Mouse (Mus musculus): ENCODE measurements around the gene Natd1. TPM values are rescaled to one million over a fixed set of nuclear protein-coding genes. Genes with fewer than 3 reads are reported as not detected.

The Natd1 gene
- total RNA-seq (2021): 21.5 and 27.5 TPM in 2 replicates
- long read RNA-seq, partial matches to known transcripts: 0 of 4 reads
- long read RNA-seq, other reads (novel, unspliced or antisense): 4 of 4 reads

DNA sequence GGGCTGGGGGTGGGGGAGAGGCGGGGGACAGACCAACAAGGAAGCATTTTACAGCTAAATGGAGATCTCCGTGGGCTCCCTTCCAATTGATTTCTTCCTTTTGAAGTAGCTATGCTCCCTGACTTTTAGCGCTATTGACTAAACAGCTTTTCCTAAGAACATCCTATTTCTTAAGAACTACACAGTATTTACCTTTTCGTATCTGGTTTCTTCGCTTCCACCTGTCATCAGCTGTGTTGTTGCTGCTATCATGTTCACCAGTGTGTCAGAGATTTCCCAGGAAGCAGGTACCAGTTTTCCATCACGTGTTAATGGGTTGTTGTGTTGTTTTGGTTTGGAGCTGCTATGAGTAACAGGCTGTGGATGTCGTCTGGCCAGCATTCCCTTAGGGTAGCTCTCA lies at the start of gene Natd1:
Gene Natd1 (minus strand): TSS at position 260 of the 400 bp plus-strand sequence.
- no peak for DNase-seq

DNA sequence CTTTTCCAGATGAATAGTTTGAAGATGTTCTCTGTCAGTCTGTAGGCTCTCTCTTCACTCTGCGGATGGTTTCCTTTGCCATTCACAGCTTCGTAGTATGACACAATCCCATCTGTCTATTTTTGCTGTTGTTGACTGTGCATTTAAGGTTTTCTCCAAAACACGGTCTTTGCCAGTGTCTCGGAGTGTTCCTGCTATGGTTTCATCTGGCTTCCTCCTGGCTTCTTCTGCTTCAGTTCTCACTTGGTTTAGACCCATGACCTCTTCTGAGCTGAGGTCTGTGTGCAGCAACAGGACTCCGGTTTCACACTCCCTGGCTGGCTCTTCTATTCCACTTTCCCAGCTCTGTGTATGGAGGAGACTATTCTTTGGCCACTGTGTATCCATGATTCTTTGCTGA lies 48.2 kb upstream of the Natd1 start:
- no peak for DNase-seq

DNA sequence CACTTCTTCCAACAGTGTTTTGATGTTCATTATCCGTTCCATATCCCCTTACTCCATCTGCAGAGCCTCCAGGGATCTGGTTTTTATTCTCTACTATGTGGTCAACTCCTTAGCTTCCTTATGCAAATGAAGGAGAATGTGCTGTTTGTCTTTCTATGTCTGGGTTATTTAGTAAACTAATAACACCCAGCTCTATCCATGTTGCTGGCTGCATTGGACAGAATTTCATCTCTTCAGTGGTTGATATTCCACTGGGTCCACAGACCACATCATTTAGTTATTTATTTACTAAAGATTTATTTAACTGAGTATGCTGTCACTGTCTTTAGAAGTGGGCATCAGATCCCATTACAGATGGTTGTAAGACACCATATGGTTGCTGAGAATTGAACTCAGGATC lies 46.6 kb upstream of the Natd1 start:
- no peak for DNase-seq

DNA sequence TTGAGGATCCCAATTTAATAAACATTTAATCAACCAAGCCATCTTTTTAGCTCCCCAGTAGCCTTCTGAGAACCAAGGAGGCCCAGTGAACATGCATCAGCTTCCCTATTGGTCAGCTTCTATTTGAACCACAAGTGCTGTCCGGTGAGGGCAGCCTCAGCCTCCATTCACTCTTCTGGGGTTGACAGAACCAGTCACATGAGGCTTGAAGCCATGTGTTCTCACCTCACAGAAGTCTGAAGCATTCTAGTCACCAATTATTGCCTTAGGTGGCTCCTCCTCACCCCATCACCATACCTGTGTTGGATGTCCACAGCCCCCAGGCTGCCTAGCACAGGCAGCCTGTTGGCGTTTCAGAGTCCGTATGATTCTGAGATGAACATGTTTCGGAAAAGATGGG lies 44.4 kb upstream of the Natd1 start:
- DNase-seq: no peak

DNA sequence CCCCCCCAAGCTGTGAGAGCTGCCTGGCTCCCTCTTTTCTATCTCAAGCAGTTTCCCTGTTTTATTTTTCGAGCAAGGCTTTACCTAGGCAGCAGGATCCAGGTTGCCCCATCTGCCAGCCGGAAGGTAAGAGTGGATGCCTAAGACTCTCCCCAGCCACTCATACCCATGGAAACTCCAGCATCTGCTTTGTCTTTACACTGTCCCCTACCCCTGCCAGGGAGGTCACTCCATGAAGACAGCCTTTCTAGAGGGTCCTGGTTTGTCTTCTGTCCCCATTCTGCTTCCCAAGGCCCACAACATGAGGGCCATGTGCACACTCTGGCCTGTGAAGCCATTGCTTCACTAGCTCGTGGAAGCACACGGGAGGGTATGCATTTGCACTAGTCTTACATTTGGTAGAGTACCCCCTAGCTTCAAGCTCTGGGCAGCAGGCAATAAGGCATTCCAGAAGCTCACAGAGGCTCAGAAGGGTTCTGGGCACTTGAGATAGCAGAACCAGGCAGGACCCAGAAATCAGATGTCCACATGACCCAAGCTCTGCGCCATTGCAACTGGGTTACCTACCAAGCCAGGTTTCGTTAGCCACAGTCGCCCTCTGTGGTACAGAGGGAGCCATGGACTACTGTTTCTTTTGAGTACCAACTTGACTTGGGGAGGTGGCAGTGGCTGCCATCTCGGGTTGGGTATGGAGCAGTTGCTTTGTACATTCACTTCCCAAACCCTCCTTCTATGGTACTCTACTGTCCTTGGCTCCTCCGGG lies 41.3 kb upstream of the Natd1 start:
- no peak for DNase-seq

DNA sequence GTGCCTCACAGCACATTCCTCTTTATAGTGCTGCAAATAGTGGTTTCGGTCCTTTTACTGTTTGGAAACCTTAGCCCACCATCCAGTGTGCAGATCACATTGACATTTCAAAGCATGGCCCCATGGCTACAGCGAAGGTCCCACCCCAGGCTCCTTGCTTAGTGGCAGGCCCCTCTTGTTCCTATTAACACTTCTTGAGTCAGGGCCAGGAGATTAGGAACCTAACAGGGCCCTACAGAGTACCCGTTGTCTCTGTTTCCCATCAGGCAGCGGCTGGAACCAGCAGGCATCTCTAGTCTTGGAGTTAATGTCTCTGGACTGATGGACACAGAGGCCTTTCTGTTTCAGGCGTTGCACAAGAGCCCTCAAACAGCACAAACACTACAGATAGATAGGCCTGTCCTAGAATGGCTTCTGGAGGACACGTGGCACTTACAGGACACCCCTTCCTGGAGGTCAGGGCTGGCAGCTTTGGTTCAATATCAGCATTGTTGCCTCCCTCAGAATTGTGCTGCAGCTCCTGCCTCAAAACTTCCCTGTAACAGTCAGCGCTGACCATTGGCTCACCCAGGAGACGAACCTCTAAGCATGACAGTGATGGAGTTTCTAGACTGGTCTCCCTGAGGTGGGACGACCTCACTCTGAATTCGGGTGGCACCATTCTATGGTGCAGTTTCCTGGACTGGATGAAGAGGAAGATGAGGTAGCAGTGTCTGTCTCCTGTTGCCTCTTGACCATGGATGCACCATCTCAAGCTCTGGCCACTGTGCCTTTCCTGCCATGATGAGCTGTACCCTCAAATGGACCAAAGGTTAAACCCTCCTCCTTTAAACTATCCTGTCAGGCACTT lies 39.9 kb upstream of the Natd1 start:
- no peak for DNase-seq

DNA sequence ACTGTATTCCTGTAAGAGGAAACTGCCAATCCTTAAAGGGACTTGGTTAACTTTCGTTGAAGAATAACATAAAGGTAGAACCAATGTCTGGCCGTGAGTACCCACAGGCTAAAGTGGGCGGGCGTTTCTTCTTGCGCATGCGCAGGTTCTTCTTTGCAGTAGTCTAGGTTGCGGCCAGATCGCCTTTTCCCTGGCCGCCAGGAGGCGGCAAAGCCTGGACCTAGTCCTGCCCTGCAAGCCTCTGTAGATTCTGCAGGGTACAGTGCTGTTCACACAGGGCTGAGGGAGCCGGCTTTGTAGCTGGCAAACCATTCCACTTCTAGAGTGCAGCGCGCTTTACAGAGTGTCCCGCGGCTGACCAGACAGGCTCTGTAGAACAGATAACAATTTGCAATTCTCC lies 39.3 kb upstream of the Natd1 start:
- DNase-seq: peak; percentile 91

DNA sequence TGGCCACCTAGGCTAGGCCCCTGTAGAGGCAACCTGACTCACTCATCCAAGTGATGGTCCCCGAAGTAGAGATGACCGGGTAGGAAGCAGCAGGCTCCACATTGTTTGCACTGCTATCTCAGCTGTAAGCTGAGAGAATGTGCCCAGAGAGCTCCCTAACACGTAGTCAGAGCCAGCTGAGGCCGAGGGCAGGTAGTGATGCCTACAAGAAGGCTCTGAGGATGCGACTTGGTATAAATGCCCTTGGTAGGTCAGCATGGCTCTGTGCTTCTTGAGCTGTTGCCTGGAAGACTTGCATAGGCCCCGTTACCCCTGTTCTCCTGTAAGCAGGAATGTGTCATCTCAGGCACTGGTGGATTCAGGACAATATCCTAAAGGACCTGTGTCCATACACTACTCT lies 38.4 kb upstream of the Natd1 start:
- DNase-seq: no peak

DNA sequence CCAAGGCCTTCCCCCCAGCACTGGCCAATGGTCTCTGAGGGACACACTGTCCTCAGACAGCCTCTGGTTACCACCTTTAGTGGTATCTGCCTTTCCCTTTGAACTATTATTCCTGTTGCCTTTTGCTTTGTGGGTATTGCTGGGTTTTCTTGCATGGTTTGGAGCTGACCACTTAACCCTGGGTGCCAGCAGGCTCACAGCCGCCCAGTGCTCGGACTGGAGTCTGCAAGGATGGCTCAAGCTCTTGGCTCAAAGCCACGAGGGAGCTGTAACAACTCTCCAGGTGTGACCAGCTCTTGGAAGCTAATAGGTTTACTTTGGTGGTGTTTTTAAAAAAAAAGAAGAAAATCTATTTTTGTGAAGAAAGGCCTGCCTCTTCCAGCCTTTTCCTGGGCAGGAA lies 37.8 kb upstream of the Natd1 start:
- DNase-seq: no peak

DNA sequence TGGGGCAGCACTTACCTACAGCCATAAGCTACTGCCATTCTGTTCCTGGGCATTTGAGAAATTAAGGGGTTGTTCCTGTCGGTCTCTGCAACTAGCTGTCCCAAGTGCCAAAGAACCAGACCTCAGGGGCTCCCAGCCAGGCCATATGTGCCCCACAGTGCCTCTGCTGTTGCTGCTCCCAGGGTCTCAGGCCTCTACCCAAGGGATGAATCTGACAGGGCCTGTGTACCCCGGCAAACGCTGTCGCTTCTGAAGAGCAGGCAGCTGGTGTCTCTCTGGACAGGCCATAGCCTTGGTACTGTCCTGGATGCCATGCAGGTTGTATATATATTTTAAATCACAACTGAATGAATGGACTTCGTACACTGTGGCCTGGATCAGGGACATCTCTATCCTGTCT lies 37.3 kb upstream of the Natd1 start:
- DNase-seq: no peak

DNA sequence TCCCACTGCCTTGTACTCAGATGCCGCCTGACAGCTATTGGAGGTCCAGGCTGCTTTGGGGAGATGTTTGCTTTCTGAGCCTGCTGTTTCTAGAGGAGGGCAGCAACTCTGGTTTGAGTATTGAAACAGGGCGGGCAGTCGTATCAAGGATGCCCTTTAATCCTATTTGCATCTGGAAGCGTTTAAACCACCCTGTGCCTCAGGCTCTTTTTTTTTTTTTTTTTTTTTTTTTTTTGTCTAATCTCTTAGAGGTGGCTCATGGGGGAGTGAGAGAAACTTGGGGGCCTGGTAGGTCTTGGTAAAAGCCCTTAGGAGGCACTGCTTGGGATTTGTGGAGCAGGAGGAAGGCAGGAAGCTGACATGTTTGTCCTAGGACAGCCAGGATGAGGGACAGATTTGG lies 30.5 kb upstream of the Natd1 start:
- DNase-seq: no peak

DNA sequence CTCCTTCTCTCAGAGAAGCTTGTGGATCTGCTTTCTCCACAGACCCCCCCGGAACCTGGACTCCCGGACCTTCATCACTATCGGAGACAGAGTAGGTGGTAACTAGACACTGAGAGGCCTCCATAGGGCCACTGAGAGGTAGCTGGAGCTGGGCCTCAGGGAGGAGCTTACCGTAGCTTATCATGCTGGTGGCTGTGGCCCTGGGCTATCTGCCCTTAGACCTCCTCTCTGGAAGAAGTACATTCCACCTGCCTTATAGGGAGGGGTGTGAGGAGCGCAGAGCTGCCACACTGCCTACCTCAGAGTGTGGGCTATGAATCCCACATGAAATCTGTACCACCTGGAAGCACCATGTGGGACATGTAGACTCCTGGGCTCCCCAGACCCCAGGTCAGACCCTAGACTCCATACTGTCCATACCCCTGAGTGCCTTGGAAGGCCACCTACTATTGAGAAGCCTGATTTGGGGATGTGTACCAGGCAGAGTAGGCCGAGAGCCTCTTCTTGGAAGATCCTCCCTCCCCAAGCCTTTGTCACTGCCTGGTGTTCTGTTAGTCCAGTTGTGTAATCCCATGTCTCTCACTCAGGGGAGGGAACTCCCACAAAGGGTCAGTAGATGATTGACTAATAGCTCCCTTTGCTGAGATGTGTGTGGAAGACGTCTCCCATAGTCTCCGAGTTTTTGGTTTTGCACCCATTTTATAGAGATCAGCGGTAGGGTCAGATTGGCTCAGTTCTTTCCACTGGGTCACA lies 27.9 kb upstream of the Natd1 start:
- DNase-seq: no peak

DNA sequence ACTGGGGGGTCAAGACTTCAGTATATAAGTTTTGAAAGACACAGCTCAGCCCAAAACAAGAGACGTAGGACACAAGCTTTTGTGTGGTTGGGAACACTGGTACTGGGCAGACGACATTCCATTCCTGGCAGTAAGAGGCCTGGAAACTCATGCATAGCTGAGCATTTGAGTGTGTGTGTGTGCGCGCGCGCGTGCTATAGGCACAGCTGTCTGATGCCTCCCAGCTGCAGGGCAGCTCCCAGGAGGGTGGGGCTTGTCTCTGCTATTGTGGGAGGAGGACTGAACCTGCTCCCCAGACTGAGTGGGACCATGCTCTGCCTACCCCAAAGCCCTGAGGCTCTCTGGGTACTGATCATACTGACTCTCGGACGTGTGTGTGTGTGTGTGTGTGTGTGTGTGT lies 26.8 kb upstream of the Natd1 start:
- no peak for DNase-seq

DNA sequence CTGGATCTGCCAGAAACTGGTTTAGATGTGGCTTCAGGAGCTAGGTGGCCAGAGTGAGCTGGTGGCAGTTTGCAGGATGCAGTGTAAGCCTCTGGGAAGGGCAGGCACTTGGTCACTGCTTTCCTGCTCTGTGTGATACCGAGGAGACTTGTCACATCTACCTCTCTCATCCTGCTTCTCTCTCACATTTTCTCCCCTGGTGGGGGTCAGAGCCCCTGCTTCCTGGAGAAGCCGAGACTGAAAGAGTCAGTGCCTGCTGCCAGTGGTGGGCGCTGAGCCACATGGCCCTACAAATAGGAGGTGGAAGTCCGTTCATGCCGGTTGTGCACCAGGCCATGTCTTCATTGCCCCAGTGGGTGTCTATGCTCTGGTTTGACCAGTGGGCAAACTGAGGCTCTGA lies 26.0 kb upstream of the Natd1 start:
- no peak for DNase-seq

DNA sequence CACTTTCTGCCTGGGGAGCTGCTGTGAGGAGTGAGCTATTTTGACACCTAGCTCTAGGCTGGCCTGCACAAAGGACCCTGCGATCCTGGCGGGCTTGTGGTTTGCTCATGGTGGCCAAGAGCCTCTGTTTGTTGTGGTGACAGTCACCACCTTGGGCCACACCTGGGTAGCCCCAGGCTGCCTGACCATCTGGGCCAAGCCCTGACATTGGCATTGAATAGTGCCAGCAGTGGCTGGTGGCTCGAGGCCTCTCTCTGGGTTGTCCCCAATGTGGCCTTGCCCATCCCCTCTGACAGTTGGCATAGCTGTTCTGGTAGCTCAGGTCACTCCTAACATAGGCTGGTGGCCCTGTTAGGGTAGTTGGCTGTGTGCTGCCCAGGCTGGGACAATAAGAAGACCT lies 24.9 kb upstream of the Natd1 start:
- no peak for DNase-seq

DNA sequence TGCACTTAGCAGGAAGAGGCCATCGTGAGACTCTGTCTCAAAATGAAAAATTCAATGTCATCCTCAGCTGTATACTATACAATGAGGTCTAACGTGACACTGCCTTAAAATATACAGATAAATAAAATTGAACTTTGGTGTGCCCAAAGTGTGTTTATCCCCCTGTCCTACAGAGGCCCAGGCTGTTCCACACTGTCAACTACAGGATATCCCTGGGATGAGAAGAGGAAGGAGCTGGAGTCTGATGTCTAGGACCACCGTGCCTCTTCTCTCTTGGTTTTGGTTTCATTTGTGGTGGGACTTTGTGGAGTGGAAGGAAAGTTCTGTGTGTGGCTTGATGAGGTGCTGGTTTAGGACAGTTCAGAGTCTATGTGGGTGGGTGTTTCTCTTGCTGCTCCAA lies 23.1 kb upstream of the Natd1 start:
- DNase-seq: no peak

DNA sequence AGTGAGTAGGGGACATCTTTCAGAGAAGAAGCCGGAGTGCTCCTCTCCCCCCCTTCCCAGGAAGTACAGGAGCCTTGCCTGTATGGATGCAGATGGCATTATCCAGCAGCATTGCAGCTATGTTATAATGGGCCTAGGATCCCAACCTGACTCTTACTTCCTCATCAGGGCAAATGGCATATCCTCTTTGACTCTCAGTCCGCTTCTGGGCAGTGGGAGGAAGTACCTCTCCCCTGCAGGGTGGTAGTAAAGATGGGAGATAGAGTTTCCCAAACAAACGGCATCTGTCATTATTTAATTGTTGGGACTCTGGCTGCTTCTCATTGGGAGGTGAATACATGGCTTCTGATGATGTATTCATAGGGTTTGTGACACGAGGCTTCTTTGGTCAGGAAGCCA lies 21.4 kb upstream of the Natd1 start:
- DNase-seq: no peak

DNA sequence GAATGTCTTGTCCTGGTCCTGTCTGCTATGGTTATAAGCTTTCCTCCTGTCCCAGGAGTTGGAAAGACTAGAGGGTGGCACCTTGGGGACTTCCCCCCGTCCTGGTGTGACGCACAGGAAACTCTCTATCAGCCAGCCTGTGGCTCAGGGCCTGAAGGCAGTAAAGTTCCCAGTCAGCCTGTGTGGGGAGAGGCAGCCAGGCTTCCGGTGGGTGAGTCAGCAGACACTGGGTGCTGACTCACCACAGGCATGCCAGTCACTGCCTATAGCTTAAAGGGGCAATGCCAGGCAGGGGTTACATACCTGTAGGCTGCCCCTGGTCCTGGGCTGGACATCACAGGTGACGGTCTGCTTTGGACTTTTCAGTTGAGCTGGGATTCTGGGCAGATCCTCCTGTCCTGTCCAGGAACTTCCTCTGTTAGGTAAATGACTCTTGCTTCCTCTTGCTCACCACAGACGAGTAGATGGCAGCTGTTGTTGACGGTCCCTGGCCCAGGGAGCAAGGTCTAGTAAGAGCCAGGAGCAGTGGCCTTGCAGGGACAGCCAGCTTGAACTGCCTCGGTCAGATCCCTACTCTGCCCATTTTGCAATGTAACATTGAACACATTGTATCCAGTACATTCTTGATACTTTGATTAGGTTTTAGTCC lies 20.9 kb upstream of the Natd1 start:
- peak; percentile 79 for DNase-seq

DNA sequence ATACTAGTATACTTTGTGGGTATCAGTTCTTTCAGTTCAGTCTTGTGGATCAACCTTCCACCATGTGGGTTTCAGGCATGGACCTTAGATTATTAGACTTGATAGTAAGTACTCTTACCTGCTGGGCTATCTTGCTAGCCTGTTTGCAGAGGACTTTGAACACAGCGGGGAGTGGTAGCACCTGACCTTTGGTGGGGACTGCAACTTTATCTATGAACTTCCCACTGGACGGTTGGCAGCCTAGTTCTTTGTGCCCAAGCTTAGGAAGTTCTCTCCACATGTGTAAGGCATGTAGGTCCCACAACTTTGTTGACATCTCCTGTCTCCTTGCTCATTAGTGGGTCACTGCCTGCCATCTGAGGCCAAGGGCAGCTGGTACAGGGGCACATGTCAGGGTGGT lies 20.2 kb upstream of the Natd1 start:
- DNase-seq: no peak

DNA sequence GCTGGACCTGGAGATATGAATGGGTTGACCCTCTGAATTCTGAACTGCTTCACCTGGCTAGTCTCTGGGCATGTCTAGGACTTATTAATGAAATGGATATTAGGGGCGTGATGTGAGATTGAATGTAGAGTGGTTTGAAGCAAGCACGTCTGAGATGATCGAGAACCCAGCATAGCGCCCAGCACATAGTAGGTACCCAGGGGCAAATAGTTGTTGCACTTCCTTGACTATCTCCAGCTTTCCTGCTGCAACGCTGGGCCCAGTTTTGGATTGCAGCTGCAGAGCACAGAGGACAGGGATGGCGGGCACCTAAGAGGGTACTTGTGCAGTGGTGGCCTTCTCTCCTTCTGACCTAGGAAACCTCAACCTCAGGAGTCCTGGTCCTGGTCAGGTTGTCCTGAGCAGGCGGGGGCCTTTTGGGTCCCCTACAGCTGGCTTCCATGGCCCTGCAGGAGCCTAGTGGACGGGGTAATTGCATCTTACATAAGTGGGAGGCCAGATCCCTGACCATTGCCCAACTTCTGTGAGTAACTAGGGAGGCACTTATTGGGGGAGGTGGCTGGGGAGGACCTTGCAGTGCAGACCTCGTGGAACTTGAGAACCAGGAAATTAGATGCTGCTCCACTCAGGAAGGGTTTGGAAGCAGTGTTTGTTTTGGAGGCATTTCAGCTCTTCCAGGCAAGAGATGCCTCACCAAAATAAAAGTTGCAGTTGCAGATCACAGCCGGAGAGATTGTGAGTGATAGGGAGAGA lies 18.8 kb upstream of the Natd1 start:
- DNase-seq: peak; percentile 59

DNA sequence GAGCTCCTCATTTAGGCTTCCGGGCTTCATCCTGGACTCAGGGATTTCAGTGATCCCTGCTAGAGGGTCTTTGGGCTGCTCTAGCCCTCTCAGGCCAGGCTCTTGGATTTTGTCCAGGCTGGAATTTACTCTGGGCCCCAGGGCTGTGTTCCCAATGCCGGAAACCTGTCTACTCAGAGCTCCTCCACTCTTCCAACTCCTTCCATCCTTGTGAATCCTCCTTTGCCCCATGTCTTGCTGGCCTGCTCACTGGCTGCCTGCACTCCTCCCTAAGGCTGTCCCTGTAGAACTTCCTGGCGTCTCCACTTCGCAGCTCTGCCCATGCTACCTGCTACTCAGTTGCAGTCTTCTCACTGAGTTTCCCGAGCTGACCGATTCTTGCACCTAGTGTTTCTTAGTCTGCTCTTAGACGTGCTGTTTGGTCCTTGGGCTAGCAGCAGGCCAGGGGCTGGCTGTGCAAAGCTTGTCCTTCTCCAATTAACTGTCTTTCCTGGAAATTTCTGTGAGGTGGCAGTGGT lies 18.0 kb upstream of the Natd1 start:
- no peak for DNase-seq
